Mouse (Mus musculus) retina, postnatal 7 days (tissue): ENCODE results near the gene Fat1.

Experiments used
- DNase-seq: peaks from one replicate; pipeline ENCODE4 v3.0.0-alpha.2; 2012; ENCODE audit warnings: low read depth, low spot score

The Fat1 gene

DNA sequence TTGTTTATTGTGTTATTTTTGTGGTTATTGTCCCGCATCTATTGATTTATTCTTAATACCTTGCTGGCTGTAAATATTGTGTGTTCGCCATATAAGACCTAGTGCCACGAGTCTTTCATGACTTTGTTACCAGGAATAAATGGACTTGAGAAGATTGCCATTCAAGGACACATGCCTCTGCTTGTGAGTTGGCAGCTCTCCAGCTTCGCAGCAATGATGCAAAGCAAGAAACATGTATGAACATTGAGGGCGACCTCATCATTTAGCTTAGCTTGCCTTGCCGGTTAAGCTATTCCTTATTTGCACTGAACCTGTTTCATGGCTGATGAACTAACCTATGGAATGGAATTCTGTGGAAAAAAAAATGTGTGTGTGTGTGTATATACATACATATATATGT, 26.2 kb downstream of the Fat1 start:
- no peak for DNase-seq

DNA sequence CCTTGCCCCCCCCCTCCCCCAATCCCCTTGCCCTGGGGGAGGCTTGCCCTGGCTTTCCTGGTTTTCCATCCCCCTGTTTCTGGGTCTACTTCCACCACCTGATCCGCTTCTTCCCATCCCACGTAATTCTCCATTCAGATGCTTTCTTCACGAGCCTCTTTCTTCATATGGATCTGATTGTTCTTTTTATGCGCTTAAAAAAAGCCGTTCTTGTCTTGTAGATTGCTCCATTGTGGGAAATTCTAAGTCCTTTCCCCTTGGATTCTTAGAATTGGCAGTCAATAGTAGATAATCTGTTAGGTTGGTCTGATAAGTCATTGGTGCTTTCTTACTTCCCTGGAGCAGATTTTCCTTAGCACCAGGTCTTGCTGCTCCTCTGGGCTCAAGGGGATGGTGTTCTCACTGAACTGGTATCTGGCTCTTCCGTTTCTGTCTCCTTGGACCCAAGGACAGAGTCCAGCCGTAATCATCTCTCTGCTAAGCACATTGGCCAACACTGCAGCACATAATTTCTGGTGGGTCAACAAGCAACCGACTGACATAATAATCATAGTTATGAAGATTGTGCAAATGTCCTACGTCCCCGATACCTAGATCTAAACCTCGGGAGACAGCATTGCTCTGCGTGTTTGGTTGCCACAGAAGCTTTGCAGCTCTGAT, 27.5 kb downstream of the Fat1 start:
- no peak for DNase-seq

DNA sequence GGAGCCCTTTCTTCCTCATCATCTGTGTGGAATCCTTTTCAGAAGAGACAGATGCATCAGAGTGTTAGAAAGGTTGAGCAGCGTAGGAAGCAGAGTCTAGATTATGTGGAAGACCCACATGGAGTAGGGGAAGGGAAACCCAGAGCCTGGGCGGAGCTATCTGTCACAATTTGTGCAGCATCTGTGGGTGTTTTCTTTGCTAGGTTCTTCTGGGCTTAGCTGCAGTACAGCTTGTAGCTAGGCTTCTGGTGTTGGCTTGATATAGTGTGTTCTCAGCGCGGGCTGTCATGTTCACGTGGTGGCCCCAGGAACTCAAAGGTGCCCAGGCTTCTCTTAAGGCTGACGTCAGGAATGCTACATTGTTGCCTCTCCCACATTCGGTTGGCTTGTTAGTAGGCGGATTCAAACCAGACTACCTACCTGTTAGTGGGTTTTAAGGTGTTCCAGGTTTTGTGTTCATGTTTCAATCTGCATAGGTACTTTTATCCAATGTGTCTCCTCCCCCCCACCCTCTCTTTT, 32.3 kb downstream of the Fat1 start:
- no peak for DNase-seq

DNA sequence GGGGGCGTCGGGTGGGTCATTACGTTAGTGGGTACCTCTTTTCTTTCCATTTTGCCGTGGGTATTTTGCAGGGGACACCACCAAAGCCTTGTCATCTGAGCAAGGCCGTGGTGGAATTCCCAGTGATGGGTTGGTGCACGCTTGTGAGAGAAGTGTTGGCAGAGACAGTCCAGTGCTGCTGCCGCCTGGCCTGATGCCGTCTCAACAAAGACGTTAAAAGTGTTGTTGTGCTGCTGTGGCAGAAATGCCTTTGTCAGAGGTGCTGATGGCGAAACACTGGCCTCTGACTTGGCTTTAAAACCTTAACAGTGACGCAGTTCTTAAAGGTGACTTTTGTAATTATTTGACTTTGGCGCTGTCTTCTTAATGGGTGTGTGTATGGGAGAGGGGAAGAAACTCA, 34.8 kb downstream of the Fat1 start:
- no peak for DNase-seq

GRCm38 (mm10) chr8:44971346-44971745, 36.1 kb downstream of the Fat1 start:
- DNase-seq = no peak

GRCm38 (mm10) chr8:44971964-44972363, 36.7 kb downstream of the Fat1 start:
- no peak for DNase-seq

- DNase-seq = no peak
These were observed 39.9 kb downstream of the Fat1 start for GRCm38 (mm10) chr8:44975113-44975512.

GRCm38 (mm10) chr8:44975654-44976053, 40.4 kb downstream of the Fat1 start:
- DNase-seq = no peak

GRCm38 (mm10) chr8:44978622-44979021, 43.4 kb downstream of the Fat1 start:
- no peak for DNase-seq

- DNase-seq = no peak
These were observed 44.0 kb downstream of the Fat1 start for GRCm38 (mm10) chr8:44979245-44979644.

DNA sequence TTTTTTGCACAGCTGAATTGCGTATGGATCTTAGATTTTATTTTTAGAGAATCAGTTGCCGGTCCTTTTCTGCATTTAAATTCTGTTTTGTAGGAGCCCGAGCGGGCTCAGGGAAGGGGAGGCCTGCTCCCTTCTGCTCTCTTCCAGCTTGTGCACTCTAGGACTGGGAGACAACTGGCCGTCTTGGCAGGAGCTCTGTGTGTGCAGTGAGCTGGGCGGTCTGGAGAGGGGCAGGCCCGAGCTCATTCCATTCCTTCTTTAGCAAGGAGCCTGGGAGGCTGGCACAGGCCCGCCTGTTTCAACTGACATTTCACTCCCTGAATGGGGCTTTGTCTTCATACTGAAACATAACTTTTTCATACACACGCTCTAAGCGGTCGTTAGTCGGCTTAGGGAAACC, 44.8 kb downstream of the Fat1 start:
- DNase-seq = no peak

DNA sequence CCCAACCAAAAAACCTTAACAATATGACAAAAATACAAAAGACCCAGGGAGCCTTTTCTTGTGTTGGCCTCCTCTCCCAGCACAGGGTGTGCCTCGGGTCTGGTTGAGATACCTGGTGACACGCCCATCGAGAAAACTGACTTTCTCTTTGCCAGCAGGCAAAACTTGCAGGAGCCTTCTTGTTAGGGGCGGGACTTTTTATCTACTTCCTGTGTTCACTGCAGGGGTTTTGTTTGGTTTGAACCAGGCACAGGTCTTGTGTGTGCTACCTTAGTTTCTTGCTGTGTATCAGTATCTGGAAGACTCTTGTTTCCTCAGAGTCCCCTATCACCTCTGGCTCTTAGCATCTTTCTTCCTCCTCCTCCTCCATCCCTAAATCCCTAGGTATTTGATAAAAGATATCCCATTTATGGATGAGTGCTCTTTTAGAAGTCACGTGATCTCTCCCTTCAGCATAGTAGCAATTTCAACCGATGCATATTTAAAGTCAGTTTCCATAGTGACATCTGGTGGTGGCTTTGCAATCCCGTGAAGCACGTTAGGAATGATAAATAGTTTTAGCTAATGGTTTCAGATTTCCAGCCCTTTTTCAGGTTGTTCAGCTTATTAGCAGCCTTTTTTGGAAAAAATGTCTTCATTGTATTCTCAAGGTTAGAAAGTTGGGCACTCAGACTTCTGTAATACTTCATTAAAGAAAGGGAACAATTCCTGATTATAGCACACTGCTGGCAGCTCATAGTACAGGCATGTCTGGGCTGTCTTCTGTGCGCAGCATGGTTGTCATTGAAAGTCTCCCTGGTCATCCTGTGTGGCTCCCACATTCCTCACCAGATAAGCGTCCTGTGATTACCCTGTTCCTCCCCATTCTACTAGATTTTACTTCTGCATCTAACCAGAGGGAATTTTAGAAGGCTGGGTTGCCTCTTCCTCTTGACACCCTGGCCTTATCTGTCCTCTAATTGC, 50.4 kb downstream of the Fat1 start:
- DNase-seq = no peak

DNA sequence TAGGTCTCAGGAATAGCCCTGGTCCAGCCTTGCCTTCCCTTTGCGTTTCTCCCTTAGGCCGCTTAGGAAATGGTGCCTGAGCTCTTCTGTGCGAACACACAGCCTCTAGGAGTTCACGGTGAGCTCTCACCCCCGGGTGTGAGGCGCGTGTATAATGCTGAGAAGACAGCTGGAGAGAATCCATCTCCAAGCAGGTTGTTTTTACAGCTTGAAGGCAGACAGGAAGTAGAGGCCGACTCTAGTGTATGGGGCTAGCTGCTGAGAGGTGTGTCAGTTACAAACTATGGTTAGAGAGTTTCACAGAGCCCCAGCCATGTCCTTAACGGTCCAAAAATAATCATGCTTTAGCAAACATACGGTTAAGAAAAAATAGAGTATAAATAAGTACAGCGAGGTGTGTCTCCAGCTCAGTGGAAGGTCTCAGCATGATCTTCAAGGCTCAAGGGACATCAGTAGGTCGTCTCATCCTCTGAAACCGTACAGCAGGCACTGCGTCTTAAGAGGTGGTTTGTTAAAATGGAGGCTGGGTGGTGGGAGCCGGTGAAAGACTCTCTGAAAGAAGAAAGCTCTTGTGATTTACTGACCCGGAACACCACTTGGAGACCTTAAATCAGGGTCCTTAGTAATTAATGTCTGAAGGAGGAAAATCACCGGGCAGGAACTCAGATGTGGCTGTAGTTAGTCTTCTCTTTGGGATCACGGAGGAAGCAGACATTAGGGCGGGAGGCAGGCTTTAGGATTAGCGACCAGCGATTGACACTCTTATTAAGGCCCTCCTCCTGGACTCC, 56.6 kb downstream of the Fat1 start:
- no peak for DNase-seq

DNA sequence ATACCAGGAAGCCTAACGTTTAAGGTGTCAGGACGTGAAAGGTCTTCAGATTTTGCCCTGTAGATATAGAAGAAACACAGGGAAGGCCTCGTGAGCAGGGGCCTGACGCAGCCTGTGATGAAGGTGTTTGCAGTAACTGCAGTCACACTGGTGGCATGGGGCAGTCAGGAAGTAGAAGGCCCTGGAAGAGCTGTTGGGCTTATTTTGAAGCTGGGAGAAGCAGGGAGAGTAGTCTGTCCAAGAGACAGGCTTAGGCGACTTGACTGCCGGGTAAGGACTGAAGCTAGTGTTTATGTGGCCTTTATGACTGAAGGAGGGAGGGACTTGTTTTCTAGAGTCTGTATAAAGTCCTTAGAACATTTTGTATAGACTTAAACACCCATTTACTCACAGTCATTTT, 57.4 kb downstream of the Fat1 start:
- no peak for DNase-seq

DNA sequence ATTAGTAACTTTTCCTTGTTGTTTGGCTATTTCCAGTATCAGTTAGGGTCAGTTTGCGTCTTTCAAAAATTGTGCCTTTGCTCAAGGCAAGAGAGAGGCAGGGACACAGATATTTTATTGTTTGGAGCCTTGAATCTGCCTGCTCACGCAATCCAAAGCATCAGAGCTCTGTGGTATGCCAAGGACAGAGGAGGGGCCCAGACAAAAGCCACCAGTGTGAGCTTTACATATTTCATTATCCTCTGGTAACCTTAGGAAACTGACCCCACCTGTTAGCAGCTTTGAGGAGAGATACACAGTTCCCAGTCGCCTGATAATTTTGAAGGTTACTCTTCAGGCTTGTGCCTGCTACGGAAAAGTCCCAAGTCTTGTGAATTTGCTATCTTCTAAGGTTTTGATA, 58.1 kb downstream of the Fat1 start:
- DNase-seq = no peak

DNA sequence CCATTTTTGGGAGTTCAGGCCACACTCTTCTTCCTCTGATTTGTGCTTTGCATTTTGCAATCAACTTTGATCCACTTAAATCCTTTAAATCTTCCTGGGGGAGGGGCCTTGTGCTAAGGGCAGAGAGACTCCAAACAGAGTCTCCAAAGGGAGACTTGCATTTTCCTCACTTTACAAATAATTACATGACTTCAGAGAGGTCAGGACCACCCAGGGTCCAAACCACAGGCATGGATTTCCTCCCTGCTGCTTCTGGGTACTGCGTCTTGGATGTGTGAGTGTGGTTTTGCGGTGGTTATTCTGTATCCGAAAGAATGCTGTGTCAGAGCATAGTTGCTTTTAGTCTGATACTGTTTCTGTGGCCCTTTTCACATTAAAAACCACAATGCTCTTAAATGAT, 61.2 kb downstream of the Fat1 start:
- DNase-seq = no peak

GRCm38 (mm10) chr8:44997321-44997720, 62.1 kb downstream of the Fat1 start:
- no peak for DNase-seq

- no peak for DNase-seq
These were observed 62.6 kb downstream of the Fat1 start for GRCm38 (mm10) chr8:44997829-44998228.

GRCm38 (mm10) chr8:44998275-44998674, 63.0 kb downstream of the Fat1 start:
- DNase-seq = no peak

DNA sequence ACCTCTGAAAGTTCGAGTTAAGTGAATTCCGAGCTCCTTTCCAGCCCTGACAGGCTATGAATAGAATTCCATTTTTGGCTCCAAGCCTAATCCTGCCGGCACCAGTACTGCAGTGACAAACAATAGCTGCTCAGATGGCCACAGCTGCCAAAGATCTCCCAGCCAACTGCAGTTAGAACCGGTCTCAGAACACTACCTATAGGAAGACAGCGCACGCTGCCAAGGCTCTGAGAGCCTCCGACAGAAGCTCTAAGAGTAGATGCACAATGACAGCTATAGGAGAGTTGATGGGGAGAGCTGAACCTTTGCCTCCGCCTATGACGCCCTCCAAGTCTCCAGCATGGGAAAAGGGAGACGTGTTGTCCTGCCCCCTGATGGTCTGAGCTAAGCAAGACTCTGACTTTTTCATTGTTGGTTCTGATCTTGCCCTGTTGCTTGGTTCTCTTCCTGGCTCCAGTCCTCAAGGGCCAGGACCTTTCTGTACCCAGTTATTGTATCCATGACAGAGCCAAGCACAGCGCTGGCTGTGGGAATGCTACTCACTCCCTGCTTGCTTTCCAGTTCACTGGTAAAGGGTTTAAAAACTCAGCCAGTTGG, 63.5 kb downstream of the Fat1 start:
- DNase-seq = peak; percentile 48

DNA sequence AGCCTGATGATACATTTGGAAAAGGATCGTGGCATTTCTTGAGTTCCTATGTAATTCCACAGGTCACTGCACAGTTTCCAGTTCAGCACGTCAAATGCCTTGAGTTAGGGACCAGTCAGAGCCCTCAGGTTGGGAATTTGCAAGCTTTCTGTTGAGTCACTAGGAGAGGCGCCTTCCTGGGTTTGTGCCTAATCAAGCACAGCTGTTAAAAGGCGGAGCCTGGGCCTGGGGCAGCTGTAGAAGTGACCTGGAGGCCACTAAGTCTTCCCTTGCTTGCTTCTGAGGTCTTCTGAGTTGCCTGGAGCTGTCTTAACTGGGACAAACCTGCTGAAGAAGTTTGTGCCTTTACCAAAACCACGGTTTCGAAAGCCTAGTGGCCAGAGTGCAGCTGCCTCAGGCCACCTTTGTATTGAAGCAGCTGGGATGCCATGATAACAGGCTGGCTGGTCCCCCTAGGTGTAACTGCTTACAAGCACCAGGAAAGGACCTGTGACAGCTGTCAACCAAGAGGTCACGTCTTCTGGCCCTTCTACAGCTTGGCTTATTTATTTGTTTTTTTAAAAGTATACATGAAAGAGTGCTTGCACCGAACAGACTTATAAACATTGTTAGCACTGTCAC, 66.4 kb downstream of the Fat1 start:
- DNase-seq = no peak
